Mouse (Mus musculus) Patski (cell line): ENCODE measurements around the gene Sema6d. TPM values are rescaled to one million over a fixed set of nuclear protein-coding genes. Genes with fewer than 3 reads are reported as not detected.

Experiments
- ATAC-seq: fragments of 100-300 bp; one replicate; pipeline ENCODE4 v1.8.0; 2021
- CTCF ChIA-PET: fragments of 350-600 bp; sonication (Branson Sonifier 250); formaldehyde crosslinking; loops from one replicate; lab custom pipeline; 2022; ENCODE audit warnings: inconsistent platforms; lab: Charles Lee
- POLR2A ChIA-PET: fragments of 350-600 bp; sonication (Branson Sonifier 250); formaldehyde crosslinking; loops from one replicate; lab custom pipeline; 2022; ENCODE audit warnings: antibody characterized with exemption, inconsistent platforms; lab: Charles Lee
- DNase-seq: peaks from one replicate; pipeline ENCODE4 v3.0.0-alpha.2; 2011; ENCODE audit warnings: low read depth, low spot score
- H3K27me3 ChIP-seq: fragments of 371-371 bp; one replicate; pipeline ENCODE4 v1.5.1; 2021
- CTCF ChIP-seq: fragments of 100-300 bp; IDR thresholded peaks from one replicate; pipeline ENCODE4 v1.5.1; 2021
- in situ Hi-C: fragments of 300-500 bp; cut with MboI; formaldehyde crosslinking; loops from 3 replicates; pipeline ENCODE4 v1.11.1; 2018; ENCODE audit warnings: low pct_unique_long_range_greater_than_20kb, mixed read lengths
- polyA plus RNA-seq: library from polyadenylated mRNA; unstranded; gene quantifications from one replicate; pipeline ENCODE4 v1.2.3, GENCODE M21; 2021

Sema6d gene
- polyA plus RNA-seq, 1 experiment from 2014 or later = 2.7 TPM

- in situ Hi-C loops = loop anchor here (10.0 to 25.0 kb wide), 2 partner anchors 313 to 575 kb away; no protein-coding TSS in a partner anchor
- H3K27me3 ChIP-seq = peaks cover 4% of the 10 kb centered on the region
- POLR2A ChIA-PET = interaction anchor here (0.5 kb wide), 1 partner anchor 106 kb away, joined by 5 read pairs; no protein-coding TSS in a partner anchor
- DNase-seq (no peak), ATAC-seq (no peak)
- no peak for TF ChIP-seq CTCF
- CTCF ChIA-PET = interaction anchor here (1.0 to 2.3 kb wide), 6 partner anchors 11 to 333 kb away, joined by 3 to 5 read pairs (median 3); no protein-coding TSS in a partner anchor
Measured at GRCm38 (mm10) chr2:124612276-124612675, 522.5 kb downstream of the Sema6d start.

- ChIA-PET POLR2A (no interaction called here), CTCF (interaction anchor here (1.7 to 2.0 kb wide), 2 partner anchors 18 to 333 kb away, joined by 3 to 4 read pairs; no protein-coding TSS in a partner anchor)
- DNase-seq = no peak
- ATAC-seq = no peak
- TF ChIP-seq CTCF = no peak
- in situ Hi-C loops = loop anchor here (10.0 to 25.0 kb wide), 2 partner anchors 312 to 574 kb away; no protein-coding TSS in a partner anchor
- H3K27me3 ChIP-seq = peaks cover 4% of the 10 kb centered on the region
Measured at GRCm38 (mm10) chr2:124612727-124613510, 523.1 kb downstream of the Sema6d start.

GRCm38 (mm10) chr2:124613671-124614210 is 524.0 kb downstream of the Sema6d start:
- ATAC-seq (no peak), DNase-seq (no peak)
- peaks cover 4% of the 10 kb centered on the region for H3K27me3 ChIP-seq
- ChIA-PET CTCF (no interaction called here), POLR2A (no interaction called here)
- TF ChIP-seq CTCF = no peak
- in situ Hi-C loops = loop anchor here (10.0 to 25.0 kb wide), 2 partner anchors 311 to 574 kb away; no protein-coding TSS in a partner anchor

- ChIA-PET POLR2A (no interaction called here), CTCF (interaction anchor here (1.1 to 1.4 kb wide), 2 partner anchors 12 to 13 kb away, joined by 3 to 4 read pairs; no protein-coding TSS in a partner anchor)
- ATAC-seq (no peak), DNase-seq (no peak)
- H3K27me3 ChIP-seq = no peaks in the 10 kb centered on the region
- in situ Hi-C loops = loop anchor here (10.0 to 25.0 kb wide), 2 partner anchors 308 to 571 kb away; no protein-coding TSS in a partner anchor
- no peak for TF ChIP-seq CTCF
Measured at GRCm38 (mm10) chr2:124616746-124617145, 527.0 kb downstream of the Sema6d start.

GRCm38 (mm10) chr2:124617440-124617839 is 527.7 kb downstream of the Sema6d start:
- no peak for ATAC-seq
- in situ Hi-C loops = loop anchor here (10.0 to 25.0 kb wide), 2 partner anchors 307 to 570 kb away; no protein-coding TSS in a partner anchor
- ChIA-PET CTCF (interaction anchor here (1.1 to 1.4 kb wide), 2 partner anchors 12 to 13 kb away, joined by 3 to 4 read pairs; no protein-coding TSS in a partner anchor), POLR2A (no interaction called here)
- TF ChIP-seq CTCF = no peak
- no peak for DNase-seq
- H3K27me3 ChIP-seq = no peaks in the 10 kb centered on the region

GRCm38 (mm10) chr2:124618091-124618490 is 528.3 kb downstream of the Sema6d start:
- TF ChIP-seq CTCF = no peak
- in situ Hi-C loops = loop anchor here (10.0 to 25.0 kb wide), 2 partner anchors 307 to 569 kb away; no protein-coding TSS in a partner anchor
- H3K27me3 ChIP-seq = no peaks in the 10 kb centered on the region
- ChIA-PET POLR2A (no interaction called here), CTCF (interaction anchor here (1.4 kb wide), 1 partner anchor 13 kb away, joined by 3 read pairs; no protein-coding TSS in a partner anchor)
- no peak for ATAC-seq
- no peak for DNase-seq

- in situ Hi-C loops = loop anchor here (10.0 to 25.0 kb wide), 2 partner anchors 306 to 569 kb away; no protein-coding TSS in a partner anchor
- DNase-seq (no peak), ATAC-seq (no peak)
- CTCF ChIA-PET = no interaction called here
- no peaks in the 10 kb centered on the region for H3K27me3 ChIP-seq
- TF ChIP-seq CTCF = no peak
- POLR2A ChIA-PET = no interaction called here
Measured at GRCm38 (mm10) chr2:124618526-124619219, 528.9 kb downstream of the Sema6d start.

- in situ Hi-C loops = loop anchor here (25.0 kb wide), 1 partner anchor 567 kb away; no protein-coding TSS in a partner anchor
- TF ChIP-seq CTCF = no peak
- POLR2A ChIA-PET = no interaction called here
- no peaks in the 10 kb centered on the region for H3K27me3 ChIP-seq
- DNase-seq (no peak), ATAC-seq (no peak)
- CTCF ChIA-PET = no interaction called here
Measured at GRCm38 (mm10) chr2:124620470-124620869, 530.7 kb downstream of the Sema6d start.

- ATAC-seq = no peak
- ChIA-PET CTCF (no interaction called here), POLR2A (no interaction called here)
- TF ChIP-seq CTCF = no peak
- DNase-seq = no peak
- H3K27me3 ChIP-seq = no peaks in the 10 kb centered on the region
- in situ Hi-C loops = loop anchor here (25.0 kb wide), 1 partner anchor 565 kb away; no protein-coding TSS in a partner anchor
Measured at GRCm38 (mm10) chr2:124621972-124622621, 532.3 kb downstream of the Sema6d start.
